Mouse (Mus musculus): ENCODE results near the gene Rln1.

Rln1 gene

GRCm38 (mm10) chr19:29361468-29362130 is 27.1 kb upstream of the Rln1 start:
- peak; percentile 93 to 94 for DNase-seq

GRCm38 (mm10) chr19:29360251-29360650 is 25.8 kb upstream of the Rln1 start:
- no peak for DNase-seq

GRCm38 (mm10) chr19:29356281-29356680 is 21.8 kb upstream of the Rln1 start:
- no peak for DNase-seq

- peak; percentile 88 to 95 for DNase-seq
Measured at GRCm38 (mm10) chr19:29354895-29355877, 20.7 kb upstream of the Rln1 start.

GRCm38 (mm10) chr19:29350991-29351390 is 16.5 kb upstream of the Rln1 start:
- DNase-seq = no peak

GRCm38 (mm10) chr19:29345636-29346035 is 11.2 kb upstream of the Rln1 start:
- DNase-seq = no peak

GRCm38 (mm10) chr19:29344868-29345267 is 10.4 kb upstream of the Rln1 start:
- no peak for DNase-seq

GRCm38 (mm10) chr19:29342281-29342680 is 7.8 kb upstream of the Rln1 start:
- DNase-seq = no peak

GRCm38 (mm10) chr19:29341029-29341428 is 6.6 kb upstream of the Rln1 start:
- DNase-seq = no peak

- no peak for DNase-seq
Measured at GRCm38 (mm10) chr19:29336624-29337023, 2.2 kb upstream of the Rln1 start.

- no peak for DNase-seq
Measured at GRCm38 (mm10) chr19:29326822-29327552, 7.5 kb downstream of the Rln1 start.

- DNase-seq = no peak
Measured at GRCm38 (mm10) chr19:29326396-29326795, 8.1 kb downstream of the Rln1 start.

GRCm38 (mm10) chr19:29325852-29326180 is 8.7 kb downstream of the Rln1 start:
- no peak for DNase-seq

GRCm38 (mm10) chr19:29325053-29325851 is 9.2 kb downstream of the Rln1 start, which contains the start of gene Insl6:
Gene Insl6 (minus strand): TSS chr19:29325356.
- peak; percentile 50 to 77 for DNase-seq

GRCm38 (mm10) chr19:29323416-29324049 is 10.9 kb downstream of the Rln1 start:
- DNase-seq = no peak

- no peak for DNase-seq
Measured at GRCm38 (mm10) chr19:29312661-29313060, 21.8 kb downstream of the Rln1 start.

GRCm38 (mm10) chr19:29311791-29312190 is 22.7 kb downstream of the Rln1 start:
- no peak for DNase-seq

GRCm38 (mm10) chr19:29308832-29309231 is 25.6 kb downstream of the Rln1 start:
- no peak for DNase-seq

GRCm38 (mm10) chr19:29302119-29302518 is 32.4 kb downstream of the Rln1 start:
- DNase-seq = no peak

GRCm38 (mm10) chr19:29300919-29301318 is 33.6 kb downstream of the Rln1 start:
- DNase-seq = no peak

- no peak for DNase-seq
Measured at GRCm38 (mm10) chr19:29297366-29297765, 37.1 kb downstream of the Rln1 start.

GRCm38 (mm10) chr19:29296166-29296565 is 38.3 kb downstream of the Rln1 start:
- DNase-seq = no peak
